Mouse (Mus musculus): ENCODE measurements around the gene Anapc4.

Gene Anapc4

DNA sequence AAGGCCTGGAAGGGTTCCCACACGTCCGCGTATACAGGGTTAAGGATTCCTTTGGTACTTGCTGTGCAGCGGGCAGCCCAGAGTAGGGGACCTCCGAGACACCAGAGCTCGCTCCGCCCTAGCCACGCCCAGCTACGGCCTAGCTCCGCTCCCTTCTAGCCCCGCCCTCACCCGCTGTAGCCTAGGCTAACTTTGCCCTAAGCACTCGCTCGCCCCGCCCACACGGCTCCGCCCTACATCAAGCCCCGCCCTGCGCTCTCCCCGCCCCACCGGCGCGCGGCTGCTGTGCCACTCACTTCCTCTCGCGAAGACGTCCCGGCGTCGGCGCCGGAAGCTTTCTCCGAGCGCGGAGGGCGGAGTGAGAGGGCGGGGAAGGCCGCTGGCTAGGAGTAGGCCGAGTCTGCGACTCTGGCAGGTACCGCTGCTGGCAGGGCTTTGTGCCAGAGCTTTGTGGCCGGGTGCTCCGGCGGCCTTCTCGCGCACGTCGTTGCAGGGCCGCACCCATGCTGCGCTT, at the start of gene Anapc4:
Gene Anapc4 (plus strand): TSS at position 252 of the 514 bp plus-strand sequence.
- DNase-seq = peak; percentile 100

DNA sequence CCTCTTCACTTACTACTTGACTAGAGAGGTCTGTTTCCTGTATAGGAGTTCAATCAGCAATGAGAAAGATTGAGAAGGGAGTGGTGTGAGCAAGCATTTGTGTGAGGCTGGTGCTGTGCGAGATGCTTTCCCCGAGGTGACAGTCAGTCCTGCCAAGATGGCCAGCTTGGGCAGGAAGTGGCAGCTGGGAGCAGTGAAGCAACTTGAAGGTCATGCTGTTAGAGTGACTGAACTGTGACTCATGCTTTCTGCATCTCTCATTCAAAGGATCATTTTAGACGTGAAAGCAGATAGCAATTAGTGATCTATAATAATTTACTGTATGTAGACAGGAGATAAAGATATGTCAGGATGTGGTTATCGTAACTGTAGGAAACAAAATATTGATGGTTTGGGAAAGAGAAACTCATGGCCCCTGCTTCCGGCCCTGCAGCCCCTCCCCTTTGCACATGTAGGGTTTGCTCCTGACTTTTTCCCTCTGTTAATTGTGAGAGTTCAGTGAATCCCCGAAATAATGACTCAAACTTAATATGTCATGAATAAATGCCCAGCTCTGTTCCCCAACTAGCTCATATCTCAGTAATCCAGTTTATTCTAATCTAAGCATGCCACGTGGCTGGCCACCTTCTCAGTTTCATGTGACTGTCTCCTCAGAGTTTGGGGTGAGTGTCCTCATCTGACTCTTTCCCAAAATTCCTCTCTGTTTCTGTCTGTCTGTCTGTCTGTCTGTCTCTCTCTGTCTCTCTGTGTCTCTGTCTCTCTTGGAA, 47.1 kb upstream of the Anapc4 start:
- DNase-seq = peak; percentile 77

DNA sequence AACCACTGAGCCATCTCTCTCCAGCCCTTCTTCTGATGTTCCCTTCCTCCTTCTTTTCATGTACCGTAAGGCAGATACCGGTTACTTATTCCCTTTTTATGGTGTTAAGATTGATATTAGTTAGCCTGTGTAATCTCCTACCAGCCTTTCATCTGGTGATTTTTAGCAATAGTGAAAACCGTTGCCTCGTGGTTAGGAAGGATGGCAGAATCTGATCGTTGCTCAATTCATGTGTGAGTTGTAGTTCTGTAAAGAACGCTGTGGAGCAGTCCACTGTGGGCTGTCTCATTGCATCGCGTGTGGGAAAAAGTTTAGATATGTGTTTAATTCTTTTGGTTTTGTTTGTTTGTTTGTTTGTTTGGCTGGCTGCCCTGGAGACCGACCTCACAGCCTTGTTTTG, 40.6 kb upstream of the Anapc4 start:
- DNase-seq = peak; percentile 51

DNA sequence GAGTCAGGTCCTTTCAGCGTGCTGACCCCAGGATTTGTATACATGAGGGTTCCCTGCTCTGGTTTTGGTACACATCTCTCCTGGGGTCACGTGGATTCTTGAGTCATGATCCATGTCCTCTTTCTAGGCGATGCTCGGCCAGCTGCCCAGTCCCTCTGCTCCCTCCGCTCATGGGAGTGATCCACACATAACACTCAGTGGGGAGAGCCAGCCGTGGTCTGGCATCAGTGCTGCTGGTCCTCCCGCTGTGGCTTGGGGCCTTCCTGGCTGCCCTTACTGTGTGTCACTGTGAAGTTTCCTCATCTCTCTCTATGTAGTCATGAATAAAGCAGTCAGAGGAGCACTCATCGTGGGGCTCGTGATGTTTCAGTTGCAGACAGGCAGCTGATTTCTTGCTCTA, 39.7 kb upstream of the Anapc4 start:
- DNase-seq = peak; percentile 87

DNA sequence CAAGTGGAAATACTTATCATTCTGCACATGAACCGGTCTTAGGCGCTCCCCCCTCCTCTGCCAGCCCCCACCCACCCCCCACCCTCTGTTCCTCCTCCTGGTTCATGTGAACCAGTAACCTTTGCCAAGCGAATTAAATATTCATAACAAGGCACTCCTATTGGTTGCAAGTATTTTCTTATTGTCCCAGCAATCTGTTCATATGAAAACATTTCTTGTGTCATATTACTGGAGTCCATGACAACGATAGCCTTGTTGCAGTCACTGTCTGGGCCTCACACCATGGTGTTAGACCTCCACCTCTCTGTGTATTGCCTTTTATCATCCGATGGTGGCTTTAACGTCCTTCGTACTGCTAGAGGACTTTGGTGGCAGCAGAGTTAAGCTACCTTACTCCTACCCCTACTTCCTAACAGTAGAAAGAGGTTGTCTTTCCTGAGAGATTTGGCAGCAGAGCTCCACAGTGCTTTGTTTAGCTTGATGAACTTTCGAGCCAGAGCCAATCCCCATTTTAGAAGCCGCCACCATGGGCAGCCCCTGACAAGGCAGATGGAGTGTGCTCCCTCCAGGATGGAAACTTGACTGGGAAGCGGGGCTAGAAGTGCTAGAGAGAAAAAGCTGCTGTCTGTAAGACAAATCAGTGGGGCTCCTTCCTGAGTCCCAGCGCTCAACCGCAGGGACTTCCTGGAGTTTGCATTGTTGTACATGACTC, 34.4 kb upstream of the Anapc4 start:
- DNase-seq = peak; percentile 37

DNA sequence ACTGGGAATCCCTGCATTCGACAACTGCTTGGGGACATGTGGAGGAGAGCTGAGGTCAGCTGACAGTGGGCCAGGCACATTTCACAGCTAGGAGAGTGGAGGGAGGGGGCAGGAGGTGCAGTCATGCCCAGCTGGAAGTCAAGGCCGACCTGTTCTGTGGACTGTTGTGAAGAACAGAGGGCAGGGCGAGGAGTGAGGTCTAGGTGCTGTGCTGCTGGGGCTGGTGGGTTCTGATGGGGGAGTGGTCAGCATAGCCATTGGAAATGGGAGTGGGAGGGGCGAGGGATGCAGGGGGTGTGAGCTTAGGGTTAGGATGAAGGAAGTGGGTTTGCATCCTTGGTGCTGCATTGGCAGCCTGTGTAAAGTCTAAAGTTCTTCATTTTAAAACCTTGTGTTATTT, 28.0 kb upstream of the Anapc4 start:
- DNase-seq = peak; percentile 87

DNA sequence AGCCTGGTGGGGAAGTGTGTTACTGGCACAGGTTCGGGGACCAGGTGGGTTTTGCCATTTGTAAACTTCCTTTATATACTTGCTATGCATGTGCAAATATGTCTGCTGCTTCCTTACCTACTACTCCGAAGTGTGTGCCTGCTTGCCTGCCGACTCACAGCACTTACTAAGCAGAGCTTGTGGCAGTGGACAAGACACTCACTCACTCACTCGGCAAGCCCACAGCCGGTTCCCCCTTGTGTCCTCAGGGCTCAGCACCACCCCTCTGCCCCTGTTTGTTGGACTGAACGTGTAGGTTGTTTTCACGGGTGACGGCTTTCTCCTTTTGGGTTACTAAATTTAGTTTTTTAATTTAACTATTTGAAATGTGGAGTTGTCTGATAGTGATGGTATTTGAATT, 27.5 kb upstream of the Anapc4 start:
- DNase-seq = peak; percentile 72

DNA sequence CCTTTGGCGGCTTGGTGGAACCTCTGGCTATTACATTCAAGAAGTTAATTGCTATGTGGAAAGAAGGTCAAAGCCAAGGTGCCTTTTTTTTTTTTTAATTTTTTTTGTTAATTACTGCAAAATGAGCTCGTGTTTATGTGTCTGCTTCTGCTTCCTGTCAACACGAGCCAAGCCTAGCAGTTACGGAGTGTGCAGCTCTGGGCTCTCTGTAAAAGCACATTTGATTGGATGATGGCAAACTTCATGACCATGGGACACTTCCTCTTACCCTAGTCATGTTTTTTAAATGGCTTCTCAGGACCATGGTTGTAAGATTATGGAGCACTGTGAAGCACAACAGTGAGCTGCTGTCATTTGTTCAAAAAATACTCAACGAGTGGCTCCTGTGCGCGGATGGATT, 26.8 kb upstream of the Anapc4 start:
- peak; percentile 49 for DNase-seq

DNA sequence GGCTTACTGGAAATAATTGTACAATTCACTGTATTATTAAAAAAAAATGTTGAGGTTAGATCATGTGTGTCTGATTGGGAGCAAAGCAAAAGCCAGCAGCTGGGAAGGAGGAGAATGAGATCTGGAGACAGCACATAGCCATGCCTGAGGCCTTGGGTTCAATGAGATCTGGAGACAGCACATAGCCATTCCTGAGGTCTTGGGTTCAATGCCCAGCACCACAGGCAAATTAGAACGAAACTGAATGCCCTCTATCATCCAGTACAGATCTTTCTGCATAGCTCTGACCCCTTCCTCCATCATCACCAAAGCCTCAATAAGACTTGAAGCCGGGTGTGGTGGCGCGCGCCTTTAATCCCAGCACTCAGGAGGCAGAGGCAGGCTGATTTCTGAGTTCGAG, 23.4 kb upstream of the Anapc4 start:
- peak; percentile 73 for DNase-seq

DNA sequence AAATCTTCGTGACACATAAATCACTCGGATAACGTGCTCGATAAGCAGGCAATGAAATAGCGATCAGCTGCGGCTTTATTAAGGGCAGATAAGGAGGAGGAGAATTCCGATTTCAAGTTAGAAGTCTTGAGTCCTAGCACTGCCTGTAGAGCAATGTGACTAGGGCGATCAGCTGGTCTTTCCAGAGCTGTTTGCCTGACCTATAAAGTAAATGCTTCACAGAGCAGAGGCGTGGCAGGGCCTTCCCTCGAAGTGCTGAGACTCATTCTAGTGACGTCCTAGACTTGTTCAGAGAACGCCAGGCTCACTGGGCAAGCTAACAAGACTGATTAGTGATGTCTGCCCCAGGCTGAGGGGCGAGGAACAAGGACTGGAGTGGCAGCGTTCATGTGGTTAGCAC, 22.8 kb upstream of the Anapc4 start:
- DNase-seq = peak; percentile 52

DNA sequence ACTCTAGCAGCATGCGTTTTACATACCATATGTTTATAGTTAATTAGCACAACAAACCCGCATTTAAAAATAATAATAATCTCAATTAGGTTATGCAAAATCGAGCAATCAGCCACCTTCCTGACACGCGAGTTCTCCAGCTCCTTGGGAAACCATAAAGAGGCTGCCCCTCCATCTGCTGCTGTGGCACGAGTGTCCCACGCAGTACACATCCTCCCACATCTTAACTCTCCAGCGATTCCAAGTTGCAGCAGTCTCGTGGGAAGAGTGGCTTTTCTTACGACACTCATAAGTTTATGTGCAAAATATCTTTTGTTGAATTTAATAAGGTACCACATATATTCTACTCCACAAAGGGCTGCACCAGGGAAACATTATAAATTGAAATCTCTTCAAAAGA, 21.4 kb upstream of the Anapc4 start:
- DNase-seq = peak; percentile 19

DNA sequence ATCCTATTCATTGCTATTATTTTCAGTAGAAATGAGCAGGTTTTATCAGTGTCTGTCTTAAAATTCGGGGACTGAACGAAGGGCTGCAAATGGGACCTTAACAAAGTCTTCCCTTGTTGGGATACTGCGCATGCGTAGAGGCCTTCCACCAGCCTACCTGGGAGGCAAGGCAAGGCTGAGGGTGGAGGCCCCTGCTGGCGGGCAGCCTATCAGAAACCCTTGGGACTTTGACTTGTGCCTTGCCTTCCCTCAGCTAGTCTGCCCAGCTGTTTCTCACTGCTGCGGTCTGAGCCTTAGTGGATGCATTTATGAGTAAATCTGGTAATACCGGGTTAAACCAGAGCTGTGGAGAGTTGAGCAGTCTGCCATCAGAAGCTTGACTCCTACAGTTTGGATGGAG, 20.5 kb upstream of the Anapc4 start:
- DNase-seq = peak; percentile 78

DNA sequence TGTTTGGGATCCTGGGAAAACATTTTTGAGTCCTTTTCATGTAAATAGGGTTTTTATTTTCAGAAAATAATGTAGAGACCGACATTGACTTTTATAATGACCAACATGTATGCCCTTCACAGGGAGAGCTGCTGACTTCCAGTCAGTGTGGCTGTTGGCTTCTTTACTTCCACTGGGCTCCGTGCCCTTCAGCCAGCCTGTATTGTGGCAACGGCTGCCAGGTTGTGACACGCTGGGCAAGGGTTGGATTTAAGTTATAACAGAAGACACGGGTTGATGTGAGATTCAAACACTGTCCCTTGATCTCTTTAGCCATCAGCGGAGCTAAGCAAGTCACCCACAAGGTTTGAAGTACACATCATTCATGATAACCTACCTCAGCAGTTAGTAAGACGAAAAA, 15.1 kb upstream of the Anapc4 start:
- peak; percentile 51 for DNase-seq

DNA sequence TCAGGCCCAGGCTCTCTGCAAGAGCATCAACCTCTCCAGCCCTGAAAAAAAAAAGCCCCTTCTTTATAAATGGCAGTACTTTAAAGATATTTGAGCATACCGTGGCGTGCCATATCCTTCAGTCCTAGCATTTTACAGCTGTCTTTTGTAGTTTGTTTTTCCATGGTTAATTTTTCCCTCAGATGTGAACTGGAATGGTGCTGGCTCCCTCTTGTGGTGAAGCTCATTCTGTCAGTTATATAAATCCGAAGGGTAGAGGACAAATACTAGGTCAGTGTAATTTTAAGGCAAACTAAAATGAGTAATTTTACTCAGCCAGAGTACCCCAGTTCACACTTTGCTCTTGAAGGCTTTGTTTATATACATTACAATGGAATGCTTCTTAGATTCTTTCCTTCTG, 12.1 kb upstream of the Anapc4 start:
- DNase-seq = peak; percentile 74

DNA sequence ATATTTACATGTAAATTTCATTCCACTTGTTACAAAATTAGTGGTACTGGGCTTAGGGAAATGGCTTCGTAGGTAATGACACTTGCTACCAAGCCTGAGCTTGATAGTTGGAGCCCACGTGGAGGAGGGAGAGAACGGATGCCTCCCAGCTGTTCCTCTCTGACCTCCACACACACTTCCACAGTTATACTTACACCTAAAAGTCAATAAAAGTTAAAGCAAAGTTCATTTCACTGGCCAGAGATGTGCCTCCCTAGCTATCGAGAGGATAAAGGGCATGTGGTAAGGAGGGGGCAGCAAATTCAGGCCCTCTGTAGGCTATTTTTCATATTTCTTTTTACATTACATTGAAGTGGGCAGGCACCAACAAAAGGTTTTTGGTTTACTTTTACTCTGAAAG, 5.9 kb upstream of the Anapc4 start:
- peak; percentile 30 for DNase-seq

DNA sequence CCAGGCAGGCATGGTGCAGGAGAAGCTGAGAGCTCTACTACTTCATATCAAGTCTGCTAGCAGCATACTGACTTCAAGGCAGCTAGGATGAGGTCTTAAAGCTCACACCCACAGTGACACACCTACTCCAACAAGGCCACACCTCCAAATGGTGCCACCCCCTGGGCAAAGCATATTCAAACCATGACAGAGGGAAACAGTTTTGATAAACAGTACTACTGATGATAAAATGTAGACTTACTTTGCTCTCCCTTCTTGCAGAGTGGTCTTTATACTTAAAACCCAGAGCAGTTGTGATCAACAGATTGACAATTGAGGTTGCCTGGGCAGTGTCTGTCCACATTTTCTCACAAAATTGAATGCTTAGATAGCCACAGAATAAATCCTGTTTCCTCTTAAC, 807 bp upstream of the Anapc4 start:
- DNase-seq = peak; percentile 88

DNA sequence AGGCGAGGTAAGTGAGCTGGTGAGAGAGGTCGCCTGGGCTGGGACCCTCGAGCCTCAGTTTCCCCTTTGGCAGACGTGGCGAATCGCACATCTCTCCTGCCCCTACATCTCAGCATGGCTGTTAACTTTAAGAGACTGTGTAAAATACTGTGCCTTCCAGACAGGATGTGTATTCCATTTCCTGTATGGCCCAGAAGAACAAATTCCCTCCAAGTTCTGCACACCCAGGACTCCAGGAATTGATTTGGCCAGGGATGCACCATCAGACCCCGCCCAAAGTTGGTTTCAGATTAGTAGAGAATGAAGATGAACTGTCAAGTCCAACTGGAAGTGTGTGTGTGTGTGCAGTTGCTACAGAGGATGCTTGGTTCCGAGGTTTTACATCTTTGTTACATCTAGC, 574 bp downstream of the Anapc4 start:
- DNase-seq = no peak

DNA sequence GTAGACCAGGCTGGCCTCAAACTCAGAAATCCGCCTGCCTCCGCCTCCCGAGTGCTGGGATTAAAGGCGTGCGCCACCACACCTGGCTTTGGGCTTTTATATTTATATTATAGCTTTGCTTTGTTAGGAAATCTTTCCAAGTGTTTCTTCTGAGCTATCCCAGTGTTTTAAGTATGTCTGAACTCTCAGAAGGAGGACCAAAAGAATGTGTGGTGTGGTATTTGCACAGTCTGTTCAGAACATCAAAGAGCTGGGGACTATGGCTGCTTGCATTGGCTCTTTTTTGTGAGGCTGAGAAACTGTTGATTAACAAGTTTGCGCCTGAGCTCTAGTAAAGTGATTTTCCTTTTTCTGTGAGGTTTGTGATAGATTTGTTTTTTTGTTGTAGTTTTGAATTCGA, 10.5 kb downstream of the Anapc4 start:
- DNase-seq = peak; percentile 34

DNA sequence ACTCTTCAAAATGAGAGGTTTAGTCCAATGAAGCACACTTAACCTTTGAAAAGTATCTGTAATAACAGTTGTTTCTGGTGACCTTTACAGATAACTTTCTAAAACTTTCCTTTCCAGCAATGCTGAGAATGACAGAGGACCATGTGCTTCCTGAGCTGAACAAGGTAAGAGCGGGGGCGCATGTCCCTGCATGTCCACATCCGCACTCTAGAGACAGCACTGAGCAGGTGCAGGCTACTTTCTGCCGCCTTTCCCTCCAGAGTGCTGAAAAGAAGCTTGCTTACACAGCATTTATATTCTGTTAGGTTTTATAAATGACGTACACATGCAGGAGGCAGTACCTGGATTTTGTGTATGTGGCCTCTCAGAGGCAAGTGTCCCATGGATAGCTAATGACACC, 21.9 kb downstream of the Anapc4 start:
- DNase-seq = peak; percentile 67

DNA sequence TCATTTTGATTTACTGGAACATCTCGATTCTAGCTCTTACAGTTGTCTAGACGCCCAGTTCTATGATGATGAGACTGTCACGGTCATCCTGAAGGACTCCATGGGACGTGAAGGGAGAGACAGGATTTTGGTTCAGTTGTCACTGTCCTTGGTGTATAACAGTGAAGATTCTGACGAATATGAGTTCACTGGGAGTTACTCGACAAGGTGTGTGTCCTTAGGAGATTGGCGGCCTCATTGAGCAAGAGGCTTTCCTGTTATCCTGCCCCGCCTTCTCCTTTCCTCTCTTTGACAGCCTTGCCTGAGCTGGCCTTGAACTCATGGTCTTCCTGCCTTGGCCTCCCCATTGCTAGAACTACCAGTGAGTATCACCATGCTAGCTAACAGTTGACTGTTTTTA, 30.6 kb downstream of the Anapc4 start:
- DNase-seq = peak; percentile 77

DNA sequence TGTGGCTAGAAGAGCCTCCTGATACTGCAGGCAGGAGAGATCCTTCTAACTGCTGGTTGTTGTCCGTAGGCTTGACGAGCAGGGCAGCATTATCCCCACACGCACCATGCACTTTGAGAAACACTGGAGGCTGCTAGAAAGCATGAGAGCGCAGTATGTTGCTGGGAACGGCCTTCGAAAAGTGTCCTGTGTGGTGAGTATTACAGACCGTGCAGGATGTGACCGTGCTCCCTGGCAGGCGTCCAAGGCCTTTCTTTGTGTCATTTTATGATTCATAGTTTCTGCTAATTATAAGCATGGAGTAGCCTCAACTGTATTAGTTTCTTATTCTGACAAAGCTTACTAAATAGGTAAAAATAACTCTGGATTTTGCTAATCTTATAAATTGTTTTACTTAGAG, 32.0 kb downstream of the Anapc4 start:
- peak; percentile 90 for DNase-seq

DNA sequence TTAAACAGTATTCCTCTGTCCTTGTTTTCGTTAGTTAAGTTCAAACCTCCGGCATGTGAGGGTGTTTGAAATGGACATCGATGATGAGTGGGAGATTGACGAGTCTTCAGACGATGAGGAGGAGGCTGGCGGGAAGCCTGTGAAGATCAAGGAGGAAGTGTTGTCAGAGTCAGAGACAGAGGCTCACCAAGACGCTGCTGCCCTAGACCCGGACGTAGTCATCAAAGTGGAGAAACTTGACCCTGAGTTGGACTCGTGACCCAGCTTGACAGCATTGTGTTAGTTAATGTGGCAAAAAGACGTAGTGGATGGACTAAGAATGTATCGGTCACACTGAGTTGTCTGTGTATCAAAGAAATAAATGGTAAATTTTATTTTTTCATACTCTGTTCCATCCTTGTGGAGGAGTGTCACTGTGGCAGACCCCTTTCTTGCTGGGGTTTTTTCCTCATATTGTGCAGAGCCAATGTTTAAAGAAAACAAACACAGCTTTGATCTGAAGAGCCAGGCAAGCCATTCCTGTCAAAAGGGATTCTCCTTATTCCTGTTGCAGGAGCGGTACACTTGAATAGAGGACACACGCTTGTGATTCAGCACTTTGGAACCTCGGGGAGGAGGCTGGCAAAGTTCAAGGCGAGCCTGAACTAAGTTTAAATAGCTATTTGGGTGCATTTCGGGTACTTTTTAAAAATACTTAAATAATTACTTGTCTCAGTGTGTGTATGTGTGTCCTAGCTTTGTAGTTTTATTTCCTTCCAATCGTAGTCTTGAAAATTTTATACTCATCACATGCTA, 32.7 kb downstream of the Anapc4 start:
- peak; percentile 78 for DNase-seq

DNA sequence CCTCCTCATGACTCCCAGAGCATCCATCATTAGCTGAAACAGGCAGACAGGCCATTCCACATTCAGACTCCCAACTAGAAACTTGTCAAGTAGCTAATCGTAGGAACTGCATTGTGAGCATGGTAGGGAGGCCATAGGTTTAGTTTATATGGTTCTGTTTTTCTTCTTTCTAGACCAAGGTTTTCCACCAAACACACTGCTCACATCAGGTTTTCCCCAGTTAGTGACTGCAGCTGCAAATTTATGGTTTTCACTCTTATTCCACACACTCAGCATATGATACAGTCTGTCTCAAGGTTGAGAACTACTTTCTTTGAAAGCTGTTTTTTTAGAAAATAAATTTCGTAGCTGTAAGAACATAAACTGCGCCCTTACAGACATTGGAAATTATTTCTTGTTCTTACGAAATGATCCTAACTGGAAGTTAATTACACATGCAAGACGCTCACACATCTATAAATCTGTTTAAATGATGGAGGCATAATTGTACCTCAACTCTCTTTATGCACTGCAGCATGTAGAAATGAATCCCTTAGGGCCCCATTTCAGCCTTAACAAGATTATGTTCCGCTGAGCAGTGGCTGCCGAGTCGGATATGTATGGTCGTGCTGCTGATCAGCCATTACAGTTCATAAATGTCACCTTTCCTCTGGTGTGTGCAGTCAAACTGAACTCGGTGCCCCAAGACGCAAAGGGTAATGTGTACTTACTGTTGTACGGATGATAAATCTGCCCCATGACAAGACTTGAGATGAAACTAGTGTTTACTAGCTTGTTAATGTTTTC, 35.3 kb downstream of the Anapc4 start:
- DNase-seq = peak; percentile 50
